Comparison of ENCODE assay signal across 13 mouse cellular contexts in genomic region chr13:52233971-52234370, GRCm38 (mm10).
A peak's percentile ranks its signal among the peaks of the same experiment; 100 is the strongest.
DNase-seq lines count a peak whose midpoint lies in the region; ATAC-seq and TF ChIP-seq lines count a peak whose summit lies in the region.
"Had no signal": no experiment of that assay in that cellular context is flagged by ENCODE, and none has a peak within 500 bp of the region (broad histone marks: within the 10 kb centered on the region; RNA-seq: fewer than 3 reads in every experiment).

No protein-coding gene starts in this region.

- H3K36me3 ChIP-seq in midbrain, postnatal 0 days (ENCODE audit: insufficient read depth, low read length): no peaks in the 10 kb centered on the region
- H3K36me3 ChIP-seq: heart, embryonic 15.5 days; limb, embryonic 12.5 days; neural tube, embryonic 13.5 days had no signal

- no peak overlapping the region for H3K9ac ChIP-seq in midbrain, postnatal 0 days (replicated peaks; ENCODE audit: low read length, poor library complexity, severe bottlenecking)
- H3K9ac ChIP-seq: heart, embryonic 15.5 days; limb, embryonic 12.5 days; lung, embryonic 14.5 days; neural tube, embryonic 13.5 days had no signal

- peak; percentile 21 to 34 for DNase-seq in left cerebral cortex, adult 18-20 months (ENCODE audit: low spot score in 2 of 2)
- DNase-seq in left cerebral cortex, postnatal 4 days: no peak
- DNase-seq in Muller cell, postnatal 12 days (ENCODE audit: inconsistent ontology term): peak; percentile 71
- peak; percentile 67 for DNase-seq in adrenal gland, postnatal 14 days
- peak; percentile 17 for DNase-seq in heart, postnatal 25 days (ENCODE audit: low spot score)
- DNase-seq in midbrain, postnatal 0 days (ENCODE audit: low spot score): no peak
- DNase-seq in layer of hippocampus, postnatal 14 days (ENCODE audit: low spot score in 2 of 2): no peak
- DNase-seq: kidney, postnatal 36 days; lung, embryonic 14.5 days had no signal

- H3K9me3 ChIP-seq in midbrain, postnatal 0 days (ENCODE audit: low read length): no peaks in the 10 kb centered on the region
- H3K9me3 ChIP-seq: heart, embryonic 15.5 days; neural tube, embryonic 13.5 days had no signal

- H3K4me2 ChIP-seq in midbrain, postnatal 0 days (ENCODE audit: low read depth, low read length, poor library complexity, severe bottlenecking): no peak overlapping the region
- H3K4me2 ChIP-seq: heart, embryonic 15.5 days; limb, embryonic 12.5 days; lung, embryonic 14.5 days; midbrain, embryonic 11.5 days; neural tube, embryonic 13.5 days had no signal

- no peaks in the 10 kb centered on the region for H3K27me3 ChIP-seq in midbrain, postnatal 0 days (ENCODE audit: insufficient read depth, low read length)
- H3K27me3 ChIP-seq: heart, embryonic 15.5 days; limb, embryonic 12.5 days had no signal

- 70% methylated on average over 5 of the region's 5 CpGs for WGBS in midbrain, postnatal 0 days

- no peak overlapping the region for H3K4me3 ChIP-seq in midbrain, postnatal 0 days (ENCODE audit: low read depth, low read length)
- H3K4me3 ChIP-seq: heart, embryonic 15.5 days; limb, embryonic 12.5 days; neural tube, embryonic 13.5 days had no signal

- no peak overlapping the region for H3K27ac ChIP-seq in midbrain, postnatal 0 days (ENCODE audit: low read depth, low read length)
- H3K27ac ChIP-seq: heart, embryonic 15.5 days; limb, embryonic 12.5 days; neural tube, embryonic 13.5 days had no signal

- intact Hi-C loops in left cerebral cortex, postnatal 4 days (cut with DNase I): no loop called here
- intact Hi-C loops in heart, postnatal 25 days (cut with DNase I): no loop called here

- H3K4me1 ChIP-seq in midbrain, postnatal 0 days (ENCODE audit: insufficient read depth, low read length): peaks cover 7% of the 10 kb centered on the region; the same call in 1 of the 2 replicates
- H3K4me1 ChIP-seq: limb, embryonic 12.5 days; neural tube, embryonic 13.5 days had no signal

- ATAC-seq in midbrain, postnatal 0 days (ENCODE audit: low FRiP score): no peak

- TF ChIP-seq CTCF in midbrain, postnatal 0 days (IDR thresholded peaks at IDR 0.05): no peak

Comparison
In these comparisons a context has a peak if more than half of its experiments do, and no peak if none do; other contexts are left out.
1. DNase-seq: peak in left cerebral cortex, adult 18-20 months (2 of 2), Muller cell, postnatal 12 days (single experiment), adrenal gland, postnatal 14 days (single experiment) and heart, postnatal 25 days (single experiment); none in left cerebral cortex, postnatal 4 days (single experiment), midbrain, postnatal 0 days (single experiment) and layer of hippocampus, postnatal 14 days (0 of 2).